Mouse (Mus musculus) liver (tissue): Measurements from ENCODE around the gene Mog.

Source experiments
- DNase-seq: peaks from one replicate; pipeline ENCODE4 v3.0.0-alpha.2; 2020; ENCODE audit warnings: mixed read lengths

Mog gene

GRCm38 (mm10) chr17:37022628-37023576, at the start of gene Mog:
Gene Mog, minus strand, starts transcription at chr17:37023398.
- DNase-seq: no peak

- no peak for DNase-seq
Observed at GRCm38 (mm10) chr17:37072730-37073276, 49.6 kb upstream of the Mog start.

GRCm38 (mm10) chr17:37072080-37072729, 49.0 kb upstream of the Mog start:
- DNase-seq: no peak

GRCm38 (mm10) chr17:37070121-37070520, 46.9 kb upstream of the Mog start:
- no peak for DNase-seq

- no peak for DNase-seq
Observed at GRCm38 (mm10) chr17:37067861-37068260, 44.7 kb upstream of the Mog start.

GRCm38 (mm10) chr17:37065993-37066392, 42.8 kb upstream of the Mog start:
- no peak for DNase-seq

GRCm38 (mm10) chr17:37063686-37064495, 40.7 kb upstream of the Mog start:
- DNase-seq: no peak

- no peak for DNase-seq
Observed at GRCm38 (mm10) chr17:37063063-37063462, 39.9 kb upstream of the Mog start.

GRCm38 (mm10) chr17:37062101-37062641, 39.0 kb upstream of the Mog start:
- DNase-seq: no peak

GRCm38 (mm10) chr17:37061435-37061834, 38.2 kb upstream of the Mog start:
- DNase-seq: no peak

GRCm38 (mm10) chr17:37056957-37057356, 33.8 kb upstream of the Mog start:
- DNase-seq: no peak

GRCm38 (mm10) chr17:37051745-37052144, 28.5 kb upstream of the Mog start:
- DNase-seq: no peak

- DNase-seq: no peak
Observed at GRCm38 (mm10) chr17:37050876-37051275, 27.7 kb upstream of the Mog start.

GRCm38 (mm10) chr17:37050399-37050798, 27.2 kb upstream of the Mog start:
- DNase-seq: peak; percentile 56

- peak; percentile 40 for DNase-seq
Observed at GRCm38 (mm10) chr17:37049570-37050310, 26.5 kb upstream of the Mog start.

GRCm38 (mm10) chr17:37048383-37048782, 25.2 kb upstream of the Mog start:
- DNase-seq: no peak

GRCm38 (mm10) chr17:37047981-37048380, 24.8 kb upstream of the Mog start:
- DNase-seq: no peak

- no peak for DNase-seq
Observed at GRCm38 (mm10) chr17:37047332-37047976, 24.3 kb upstream of the Mog start.

- peak; percentile 48 for DNase-seq
Observed at GRCm38 (mm10) chr17:37046312-37047112, 23.3 kb upstream of the Mog start.

- peak; percentile 71 for DNase-seq
Observed at GRCm38 (mm10) chr17:37045611-37046311, 22.6 kb upstream of the Mog start, which contains the start of gene Gabbr1. Gene Gabbr1, plus strand, starts transcription at chr17:37045966.
